Mouse (Mus musculus) adrenal gland, adult 2 months (tissue): ENCODE measurements around the gene Arhgap15. TPM values are rescaled to one million over a fixed set of nuclear protein-coding genes. Genes with fewer than 3 reads are reported as not detected.
"Not testable (repeated sequence)": the region's sequence is repeated elsewhere in the genome, so short reads cannot be mapped to it uniquely, and the experiment has no call there.

Source experiments
- DNase-seq: peaks from one replicate; pipeline ENCODE4 v3.0.0; 2021
- long read RNA-seq: library from polyadenylated mRNA; stranded (forward); transcript quantifications from one replicate; pipeline ENCODE4 v2.0.0, GENCODE M21; 2021
- polyA plus RNA-seq: library from polyadenylated mRNA; depleted of rRNA; stranded (reverse); fragments of >200 nt; gene quantifications from 2 replicates; pipeline ENCODE4 v1.2.3, GENCODE M21; 2012; rRNA removed
- total RNA-seq, 2 experiments: library from RNA; stranded (reverse); gene quantifications; 2 replicates each; pipeline ENCODE4 v1.2.3; 2021

Gene Arhgap15
- 1 to 10 TPM; 1.8 to 2.6 TPM for total RNA-seq
- polyA plus RNA-seq: 0.08 and 0.09 TPM in 2 replicates
- long read RNA-seq, partial matches to known transcripts: 0 of 2 reads
- long read RNA-seq, other reads (novel, unspliced or antisense): 2 of 2 reads

DNA sequence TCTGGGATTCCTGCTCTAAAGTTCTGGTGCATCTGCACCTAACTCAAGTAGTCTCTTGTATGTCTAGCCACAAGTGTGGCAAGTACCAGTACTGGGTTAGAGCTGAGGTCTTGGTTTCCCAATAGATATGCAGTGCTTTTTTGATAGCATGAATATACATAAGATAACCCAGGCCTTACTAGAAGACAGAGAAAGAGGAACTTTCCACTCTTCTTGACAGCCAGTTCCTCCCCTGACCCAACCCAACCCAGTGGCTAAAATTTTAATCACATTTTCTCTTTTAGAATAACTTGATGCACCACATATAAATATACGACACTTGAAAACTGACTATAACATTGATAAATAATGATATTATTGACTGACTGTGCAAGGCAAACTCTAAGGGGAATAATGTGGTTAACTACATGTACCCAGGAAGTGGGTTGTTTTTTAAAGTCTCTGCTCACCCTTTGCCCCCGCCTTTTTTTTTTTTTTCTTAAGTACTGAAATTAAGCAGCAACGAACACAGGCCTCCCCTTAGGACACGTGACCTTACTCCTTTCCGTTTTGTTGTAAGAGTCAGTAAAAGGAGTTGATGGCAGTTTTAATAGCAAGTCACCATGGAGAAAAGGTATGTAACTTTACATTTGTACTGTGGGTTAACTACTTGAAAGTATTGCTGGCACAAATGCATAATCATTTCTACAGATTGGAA lies at the start of gene Arhgap15:
Arhgap15 (plus strand) TSS at position 538 of the 697 bp plus-strand sequence.
- no peak for DNase-seq

DNA sequence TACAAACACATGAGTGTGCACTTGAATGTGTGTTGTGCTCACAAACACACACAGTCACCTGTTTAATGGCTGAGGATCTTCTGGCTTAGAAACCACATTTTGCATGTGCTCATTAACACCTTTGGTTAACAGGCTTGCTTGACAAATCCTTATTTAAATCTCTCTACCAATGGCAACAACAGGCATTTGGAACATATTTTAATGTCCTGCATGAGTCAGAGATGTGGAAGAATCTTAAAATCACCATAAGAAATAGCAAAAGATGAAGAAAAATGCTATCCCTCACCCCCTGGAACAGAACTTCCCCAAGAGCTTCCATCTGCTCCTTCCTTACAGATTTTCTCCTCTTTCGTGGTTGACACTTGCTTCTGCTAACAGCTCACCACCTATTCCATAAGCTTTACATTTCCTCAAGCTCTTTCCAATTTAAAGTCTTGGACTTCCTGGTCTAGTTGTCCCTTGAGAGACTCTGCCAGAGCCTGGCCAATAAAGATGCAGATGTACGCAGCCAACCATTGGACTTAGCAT lies 35.9 kb upstream of the Arhgap15 start:
- no peak for DNase-seq

DNA sequence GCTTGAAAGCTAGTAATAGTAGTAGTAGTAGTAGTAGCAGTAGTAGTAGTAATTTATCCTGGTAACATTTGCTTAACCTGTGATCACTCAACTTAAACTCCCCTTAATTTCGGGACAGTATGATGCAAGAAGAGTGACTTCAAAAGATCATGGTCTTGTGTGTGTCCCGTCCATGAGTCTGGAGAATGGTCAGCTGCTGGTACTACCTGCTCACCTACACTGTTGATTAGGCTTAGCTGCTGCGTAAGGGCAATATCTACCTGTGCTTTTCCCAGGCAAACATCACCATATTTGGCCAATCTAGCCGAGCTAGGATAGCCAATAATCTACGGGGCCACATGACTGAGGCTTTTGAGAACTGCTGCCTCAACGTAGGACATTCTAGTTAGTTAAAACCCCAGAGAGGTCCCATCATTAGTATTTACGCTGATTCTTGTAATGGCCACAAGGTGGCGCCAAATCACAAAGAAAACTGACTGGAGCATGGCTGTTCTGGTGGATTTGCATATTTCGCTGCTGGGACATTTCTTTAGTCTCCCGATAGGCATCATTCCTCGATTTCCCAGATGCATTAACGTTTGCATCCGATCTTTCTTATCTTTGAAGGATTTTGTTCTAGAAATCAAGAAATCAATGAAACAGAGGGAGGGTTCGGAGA lies 26.0 kb upstream of the Arhgap15 start:
- DNase-seq: peak; percentile 57

DNA sequence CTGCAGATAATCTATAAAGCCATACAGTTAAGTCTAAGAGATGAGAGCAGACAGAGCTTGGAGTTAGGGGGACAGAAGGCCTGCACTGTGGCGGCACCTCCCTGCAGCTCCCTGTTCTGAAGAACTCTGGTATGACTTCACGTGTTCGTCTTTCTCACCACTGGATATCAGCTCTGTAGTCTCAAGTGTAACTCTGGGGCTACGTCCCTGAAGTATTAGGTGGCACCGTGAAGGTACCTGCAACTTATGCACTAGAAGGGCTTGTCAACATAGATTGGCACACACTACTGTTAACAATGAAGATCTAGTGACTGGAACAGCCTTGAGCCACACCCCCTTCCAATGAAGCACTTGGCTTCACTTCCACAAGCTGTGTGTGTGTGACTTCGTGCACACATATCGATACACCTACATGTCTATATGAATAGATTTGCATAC lies 25.5 kb upstream of the Arhgap15 start:
- no peak for DNase-seq

DNA sequence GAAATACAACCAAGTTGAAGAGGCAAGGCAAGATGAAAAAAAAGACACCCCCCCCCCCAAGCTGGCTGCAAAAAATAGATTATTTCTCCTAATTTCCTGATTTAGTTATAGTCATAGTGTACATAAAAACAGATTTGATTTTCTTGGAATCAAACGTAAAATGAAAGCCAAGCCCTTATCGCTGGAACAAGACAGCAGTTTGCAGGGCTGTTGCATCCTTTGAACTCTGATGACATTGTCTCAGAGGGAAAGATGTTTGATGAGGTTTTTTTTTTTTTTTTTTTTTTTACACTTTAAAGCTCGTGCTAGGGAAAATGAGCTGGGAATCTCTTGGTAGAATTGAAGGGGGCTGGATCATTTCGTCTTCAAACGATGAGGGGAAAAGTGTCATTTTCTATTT lies 21.4 kb upstream of the Arhgap15 start:
- no peak for DNase-seq

DNA sequence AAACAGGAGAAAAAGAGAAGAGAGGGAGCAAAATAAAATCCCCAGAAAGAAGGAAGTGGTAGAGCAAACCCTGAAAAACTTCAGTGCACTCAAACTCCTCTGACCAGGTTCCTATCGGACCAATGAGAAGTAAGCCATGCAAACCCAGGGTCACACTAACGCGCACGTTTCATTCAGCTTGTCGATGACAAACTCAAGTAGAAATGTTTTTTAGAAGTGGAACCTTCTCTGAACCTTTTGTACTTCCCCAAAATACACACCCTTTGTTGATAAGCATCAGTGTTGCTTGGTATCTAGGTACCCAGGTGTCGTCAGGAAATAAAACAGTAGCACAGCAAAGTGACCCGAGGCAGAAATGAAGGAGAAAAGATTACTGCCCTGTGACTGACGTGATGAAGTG lies 20.9 kb upstream of the Arhgap15 start:
- no peak for DNase-seq

DNA sequence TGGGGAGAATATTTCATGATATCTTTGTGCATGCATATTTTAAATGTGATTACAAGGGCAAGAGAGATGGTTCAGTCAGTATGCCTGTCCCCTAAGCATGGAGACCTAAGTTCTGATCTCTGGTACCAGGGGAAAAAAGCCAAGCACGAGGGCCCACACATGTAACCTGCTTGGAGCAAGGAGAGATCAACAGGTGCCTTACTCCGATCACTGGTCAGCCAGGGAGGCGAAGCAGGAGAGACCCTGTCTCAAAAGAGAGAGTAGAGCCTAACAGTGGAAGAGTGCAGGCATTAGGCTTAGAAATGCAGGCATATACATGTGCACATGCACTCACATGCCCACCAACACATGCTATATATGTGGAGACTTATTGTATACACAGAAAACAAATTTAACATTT lies 19.8 kb upstream of the Arhgap15 start:
- no peak for DNase-seq

DNA sequence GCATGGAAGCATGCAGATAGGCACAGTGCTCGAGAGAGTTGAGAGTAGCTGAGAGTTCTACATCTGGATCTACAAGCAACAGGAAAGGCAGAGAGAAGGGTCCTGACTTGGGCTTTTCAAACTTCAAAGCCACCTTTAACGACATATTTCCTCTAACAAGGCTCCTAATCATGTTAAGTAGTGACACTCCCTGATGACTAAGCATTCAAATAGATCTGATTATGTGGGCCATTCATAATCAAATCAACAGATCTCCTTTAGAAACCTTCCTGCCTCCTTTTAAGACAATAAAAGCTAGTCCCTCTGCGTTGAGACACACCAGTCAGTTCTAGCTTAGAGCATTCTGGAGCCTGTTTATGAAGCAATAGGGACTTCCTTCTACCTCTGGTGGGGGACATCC lies 16.2 kb upstream of the Arhgap15 start:
- no peak for DNase-seq

DNA sequence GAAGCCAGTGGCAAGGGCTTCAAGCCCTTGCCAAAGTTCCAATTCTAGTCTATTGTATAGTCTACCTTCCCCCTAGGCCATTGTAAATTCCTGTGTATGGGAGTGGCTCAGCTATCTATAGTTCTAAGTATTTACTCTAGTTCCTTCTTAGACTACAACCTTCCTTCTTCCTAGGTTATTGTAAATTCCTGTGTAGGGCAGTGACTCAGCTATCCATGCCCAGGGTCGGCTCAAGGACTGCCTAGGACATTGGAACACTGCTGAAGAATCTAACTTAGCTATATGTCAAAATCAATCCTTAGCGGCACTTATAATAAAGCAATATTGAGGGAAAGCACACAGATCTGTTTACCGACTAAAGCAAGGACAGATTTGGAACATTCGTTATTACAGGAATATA lies 13.6 kb upstream of the Arhgap15 start:
- DNase-seq: not testable (repeated sequence)

DNA sequence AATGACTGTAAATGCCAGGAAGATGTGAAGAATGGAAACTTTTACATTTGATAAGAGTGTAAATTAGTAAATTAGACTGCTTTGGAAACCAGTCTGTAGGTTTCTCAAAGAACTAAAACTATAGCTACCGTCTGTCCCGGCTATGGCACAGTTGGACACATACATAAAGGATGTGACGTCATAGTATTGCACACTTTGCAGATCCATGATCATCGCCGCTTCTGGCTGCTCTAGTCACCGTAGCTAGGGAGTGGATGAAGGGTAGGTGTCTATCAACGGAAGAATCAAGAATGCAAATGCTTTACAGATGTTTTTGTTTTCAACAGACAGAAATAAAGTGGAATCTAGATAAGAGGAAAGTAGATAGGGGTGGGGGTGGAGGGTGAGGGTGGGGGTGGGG lies 11.1 kb upstream of the Arhgap15 start:
- no peak for DNase-seq

DNA sequence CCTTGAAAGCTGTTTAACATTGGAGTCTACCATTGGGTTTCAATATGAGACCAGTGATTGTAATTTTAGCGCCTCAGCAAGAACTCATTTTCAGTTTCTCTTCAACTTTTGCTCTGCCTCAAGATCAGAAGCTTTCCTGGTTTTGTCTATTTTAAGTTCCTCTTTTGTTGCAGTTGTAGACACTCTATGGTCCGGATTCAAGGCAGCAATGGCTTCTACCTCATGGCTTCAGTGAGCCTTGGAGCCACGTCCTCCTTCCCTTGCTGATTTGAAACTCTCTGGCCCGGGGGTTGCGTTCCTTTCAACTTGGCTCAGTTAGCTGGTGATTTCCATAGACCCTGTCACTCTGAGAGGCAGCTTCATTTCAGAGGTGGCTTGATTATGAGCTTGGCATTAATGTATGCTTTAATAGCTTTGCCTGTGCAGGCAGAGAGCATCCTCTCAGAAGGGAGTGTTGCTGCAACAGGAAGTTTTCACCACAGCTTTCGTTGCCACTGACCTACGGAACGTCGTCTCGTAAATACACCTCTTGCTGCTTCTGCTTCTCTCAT lies 10.0 kb upstream of the Arhgap15 start:
- DNase-seq: no peak

DNA sequence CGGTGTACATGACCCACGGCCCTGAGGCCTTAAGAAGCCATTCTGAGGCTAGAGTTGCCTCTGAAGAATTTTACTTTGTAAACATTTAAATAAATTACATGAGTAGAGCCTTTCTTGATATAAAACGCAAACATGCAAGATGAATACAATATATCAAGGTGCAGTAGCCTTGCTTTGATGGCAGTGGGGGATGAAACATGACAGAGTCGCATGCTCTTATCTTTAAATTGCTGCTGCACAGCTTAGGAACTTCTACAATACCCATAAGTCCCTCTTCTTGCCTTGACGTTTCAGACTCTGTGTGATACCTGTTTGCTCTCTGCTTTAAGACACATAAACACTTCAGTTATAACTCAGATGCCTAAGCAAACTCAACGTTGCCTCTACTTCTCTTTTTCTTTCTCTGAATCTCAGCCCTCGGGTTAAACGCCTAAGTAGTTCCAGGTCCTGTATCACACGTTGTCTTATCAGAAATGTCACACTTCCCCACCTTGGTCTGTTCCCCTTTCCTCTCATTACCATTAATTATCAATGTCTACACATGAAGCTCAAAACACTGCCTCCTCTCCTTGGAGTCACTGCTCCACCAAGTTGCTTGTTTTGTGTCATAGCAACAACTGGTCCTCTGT lies 9.3 kb upstream of the Arhgap15 start:
- DNase-seq: no peak

DNA sequence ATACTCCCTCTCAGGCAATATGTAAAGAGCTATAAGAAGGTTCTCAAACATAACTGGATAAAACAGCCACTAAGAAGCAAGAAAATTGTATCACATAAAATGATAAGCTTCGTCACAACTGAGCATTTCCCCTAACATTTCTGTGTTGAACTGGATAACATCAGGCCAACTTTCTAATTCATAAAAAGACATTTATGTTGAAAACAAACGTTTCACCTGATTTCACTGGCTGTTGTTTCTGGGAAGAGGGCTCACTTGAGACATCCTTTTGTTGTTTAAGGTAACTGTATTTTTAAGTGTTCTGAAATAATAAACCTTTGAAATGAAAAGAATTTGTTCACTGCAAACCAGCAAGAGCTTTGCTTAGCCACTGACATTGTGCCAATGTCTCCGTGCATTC lies 697 bp downstream of the Arhgap15 start:
- DNase-seq: no peak

DNA sequence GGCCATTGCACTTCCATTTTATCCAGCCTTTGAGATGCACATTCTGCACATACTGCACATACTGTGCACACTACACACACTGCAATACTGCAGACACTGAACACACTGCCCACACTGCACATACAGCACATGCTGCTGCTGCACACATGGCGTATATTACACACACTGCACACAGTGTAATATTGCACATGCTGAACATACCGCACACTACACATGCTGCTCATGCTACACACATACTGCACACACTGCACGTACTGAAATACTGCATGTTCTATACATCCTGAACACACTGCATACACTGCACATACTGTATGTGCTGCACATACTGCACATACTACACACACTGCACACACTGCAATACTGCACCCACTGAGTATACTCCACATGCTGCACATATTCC lies 7.3 kb downstream of the Arhgap15 start:
- no peak for DNase-seq

DNA sequence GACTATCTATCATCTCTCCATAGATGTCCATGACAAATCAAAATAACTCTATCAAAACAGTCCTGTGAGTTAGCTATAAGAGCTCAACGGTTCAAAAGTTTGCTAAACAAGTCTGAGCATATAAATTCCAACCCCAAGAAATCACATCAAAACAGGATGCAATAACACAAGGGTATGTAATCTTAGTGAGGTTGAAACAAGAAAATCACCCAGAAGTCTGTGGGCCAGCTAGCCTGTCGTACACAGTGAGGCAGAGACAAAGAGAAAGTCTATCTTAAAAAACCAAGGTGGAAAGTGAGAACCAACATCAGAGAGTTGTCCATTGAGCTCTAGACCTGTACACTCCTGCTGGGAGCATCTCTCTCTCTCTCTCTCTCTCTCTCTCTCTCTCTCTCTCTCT lies 8.0 kb downstream of the Arhgap15 start:
- no peak for DNase-seq

DNA sequence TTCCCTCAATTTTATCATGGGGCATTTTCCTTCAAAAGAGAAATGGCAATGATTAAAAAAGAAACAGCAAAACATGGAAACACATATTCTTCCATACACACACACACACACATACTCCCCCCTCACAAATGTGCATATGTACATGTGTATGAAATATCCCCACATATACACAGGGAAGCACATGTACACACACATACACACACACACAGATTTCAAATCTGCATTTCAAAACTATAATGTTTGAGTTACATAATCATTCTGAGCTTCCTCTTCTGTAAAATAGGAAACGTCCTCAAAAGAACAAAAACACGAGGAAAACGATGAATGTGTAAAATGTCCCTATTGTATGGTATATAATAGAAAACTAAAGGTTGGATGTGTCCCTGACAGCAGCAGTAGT lies 13.1 kb downstream of the Arhgap15 start:
- DNase-seq: no peak

DNA sequence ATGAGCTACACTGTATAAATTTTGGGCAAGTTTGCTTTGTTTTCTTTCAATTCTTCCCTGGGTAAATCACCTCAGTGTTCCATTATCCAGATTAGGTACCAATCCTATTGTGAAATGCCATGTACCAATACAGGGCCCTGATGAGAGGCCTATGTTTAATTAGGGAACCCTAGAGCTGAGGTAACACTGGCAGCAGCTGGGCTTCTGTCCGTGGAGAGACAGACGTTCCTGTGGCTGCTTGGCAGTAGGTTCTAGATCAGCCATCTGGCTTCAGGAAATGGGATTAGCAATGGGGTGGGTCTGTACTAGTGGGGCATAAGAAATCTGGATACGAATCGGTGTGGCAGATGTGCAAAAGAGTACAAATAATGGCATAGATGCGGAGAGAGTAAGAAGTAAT lies 14.7 kb downstream of the Arhgap15 start:
- DNase-seq: no peak

DNA sequence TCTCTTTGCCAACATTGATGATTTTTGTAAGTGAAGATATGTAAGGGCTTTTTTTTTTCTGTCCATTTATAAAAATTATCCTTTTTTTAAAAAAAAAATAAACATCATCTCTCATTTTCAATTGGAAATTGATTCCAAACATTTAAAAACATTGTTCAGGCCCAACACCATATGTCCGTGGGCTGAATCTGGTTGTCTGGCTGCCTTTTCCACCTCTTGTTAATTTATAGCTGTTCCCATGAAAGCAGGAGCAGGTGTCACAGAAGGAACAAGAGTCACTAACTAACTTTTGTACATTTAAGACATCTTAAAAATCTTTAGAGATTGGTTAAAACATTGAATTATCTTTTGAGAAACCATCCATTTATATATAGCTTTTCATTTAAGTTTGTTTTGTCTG lies 15.8 kb downstream of the Arhgap15 start:
- no peak for DNase-seq

DNA sequence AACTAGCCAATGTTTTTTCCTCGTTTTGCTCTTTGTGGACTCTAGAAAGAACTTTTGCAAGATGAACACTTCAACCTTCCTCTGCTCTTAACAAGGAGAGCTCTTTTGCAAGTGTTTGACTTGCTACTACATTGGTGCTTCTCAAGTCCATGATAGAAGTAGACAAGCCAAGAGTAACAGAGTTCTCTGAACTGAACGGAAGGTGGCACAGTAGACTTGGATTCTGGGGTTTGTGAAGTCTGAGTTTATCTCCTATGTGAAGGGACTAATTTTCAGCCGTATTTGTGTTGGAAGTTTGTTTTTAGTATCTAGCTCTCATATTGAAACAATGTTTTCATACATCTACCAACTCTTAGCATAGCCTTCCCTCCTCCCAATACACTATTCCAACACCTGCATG lies 17.6 kb downstream of the Arhgap15 start:
- DNase-seq: no peak

DNA sequence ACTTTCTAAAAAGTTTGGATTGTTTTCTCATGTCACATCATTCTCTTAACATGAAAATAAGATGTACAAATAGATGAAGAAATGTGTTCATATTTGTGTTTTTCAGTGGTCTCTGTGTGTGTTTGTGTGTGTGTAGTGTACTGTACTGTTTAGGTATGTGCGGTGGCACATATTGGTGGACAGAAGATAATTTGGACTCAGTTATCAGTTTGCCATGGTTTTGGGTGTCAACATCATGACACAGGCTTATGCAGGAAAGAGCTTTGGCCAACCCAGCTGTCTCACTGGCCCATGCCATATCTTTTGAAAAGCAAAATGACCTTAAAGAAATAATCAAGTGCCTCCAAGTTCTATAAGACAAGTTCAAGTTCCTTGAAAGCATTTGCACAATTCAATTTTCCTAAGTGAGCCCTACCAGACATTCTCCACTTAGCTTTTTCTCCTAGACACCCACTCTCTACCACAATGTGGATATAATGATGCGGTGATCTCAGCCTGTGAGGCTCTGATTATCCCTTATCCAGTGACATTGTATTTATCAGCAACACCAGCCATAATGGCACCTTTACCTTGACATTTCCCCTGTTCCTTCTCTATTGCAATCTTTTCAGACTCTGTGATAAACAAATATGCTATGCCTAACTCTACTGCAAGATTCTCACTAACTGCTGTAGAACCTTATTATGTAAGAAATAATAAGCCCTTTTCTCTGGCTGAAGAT lies 21.4 kb downstream of the Arhgap15 start:
- no peak for DNase-seq

DNA sequence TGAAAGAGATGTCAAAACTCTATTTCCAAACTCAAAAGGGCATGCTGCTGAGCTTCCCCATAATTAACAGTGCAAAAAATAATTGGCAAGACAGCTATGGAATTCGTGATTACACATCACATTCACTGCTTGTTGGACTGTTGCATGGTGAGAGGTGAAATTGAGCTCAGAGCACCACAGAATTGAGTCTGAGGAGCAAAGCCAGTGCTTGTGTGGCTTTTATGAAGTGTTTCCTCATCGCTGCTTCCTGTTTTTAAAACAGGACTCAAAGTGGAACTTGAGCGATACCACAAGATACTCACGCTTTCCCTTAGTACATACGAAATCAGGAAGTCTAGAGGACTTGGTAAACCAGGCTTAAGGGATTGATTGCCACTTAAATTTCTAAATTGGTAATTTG lies 24.0 kb downstream of the Arhgap15 start:
- DNase-seq: no peak

DNA sequence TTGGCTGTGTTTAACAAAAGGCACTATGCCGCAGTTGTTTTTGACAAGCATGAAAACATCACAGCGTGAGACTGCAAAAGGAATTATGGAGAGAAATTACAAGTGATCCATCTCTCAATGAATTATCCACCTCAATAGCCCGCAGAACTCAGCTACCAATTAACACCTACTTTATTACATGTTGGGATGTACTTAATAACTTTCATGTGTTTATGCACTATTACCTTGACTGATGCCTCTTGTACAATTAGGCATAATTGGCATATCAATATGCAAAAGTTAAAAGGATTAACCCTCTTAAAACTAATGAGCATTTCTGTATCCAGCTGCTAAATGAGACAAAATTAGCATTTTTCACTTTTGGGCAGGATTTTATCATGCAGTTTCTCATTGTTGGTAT lies 33.5 kb downstream of the Arhgap15 start:
- DNase-seq: no peak
